Mouse (Mus musculus) neural tube, embryonic 15.5 days (tissue): ENCODE measurements at regions not wholly inside any gene's neighbourhood (a gene's known extent, or its start where the extent isn't known, plus 50 kb on each side); places are given as distances from the start of the nearest gene placed in this dataset.

Experiments used
- ATAC-seq: fragments of 200-750 bp; cut with Nextera tagmentation; 2 replicates; pipeline ENCODE4 v1.8.0; 2017; ENCODE audit warnings: mild to moderate bottlenecking, moderate TSS enrichment, moderate library complexity; ENCODE audit not compliant: low FRiP score
- H3K27ac ChIP-seq: fragments of 300-500 bp; sonication (generic); replicated peaks from 2 replicates; pipeline ENCODE4 v1.5.1; 2015; ENCODE audit warnings: mild to moderate bottlenecking, inconsistent platforms
- H3K27me3 ChIP-seq: fragments of 300-500 bp; sonication (generic); replicated peaks from 2 replicates; pipeline ENCODE4 v1.6.1; 2015; ENCODE audit warnings: inconsistent platforms
- H3K36me3 ChIP-seq: fragments of 300-500 bp; sonication (generic); 2 replicates; pipeline ENCODE4 v1.6.1; 2015; ENCODE audit warnings: inconsistent platforms
- H3K4me1 ChIP-seq: fragments of 300-500 bp; sonication (generic); 2 replicates; pipeline ENCODE4 v1.6.1; 2015; ENCODE audit warnings: inconsistent platforms
- H3K4me2 ChIP-seq: fragments of 300-500 bp; sonication (generic); 2 replicates; pipeline ENCODE4 v1.6.1; 2015; ENCODE audit warnings: inconsistent platforms, mild to moderate bottlenecking, moderate library complexity
- H3K4me3 ChIP-seq: fragments of 300-500 bp; sonication (generic); replicated peaks from 2 replicates; pipeline ENCODE4 v1.5.1; 2015; ENCODE audit warnings: mild to moderate bottlenecking, inconsistent platforms
- H3K9ac ChIP-seq: fragments of 300-500 bp; sonication (generic); replicated peaks from 2 replicates; pipeline ENCODE4 v1.6.1; 2015; ENCODE audit warnings: mild to moderate bottlenecking, inconsistent platforms
- H3K9me3 ChIP-seq: fragments of 300-500 bp; sonication (generic); replicated peaks from 2 replicates; pipeline ENCODE4 v1.6.1; 2016; ENCODE audit warnings: inconsistent platforms
- WGBS: fragments of 180-500 bp; shearing (Covaris S2); methylation state at CpG from one replicate; pipeline ENCODE4 v1.1.7; 2015; ENCODE audit warnings: mixed read lengths; 5-methylcytosine and 5-hydroxymethylcytosine counted together

DNA sequence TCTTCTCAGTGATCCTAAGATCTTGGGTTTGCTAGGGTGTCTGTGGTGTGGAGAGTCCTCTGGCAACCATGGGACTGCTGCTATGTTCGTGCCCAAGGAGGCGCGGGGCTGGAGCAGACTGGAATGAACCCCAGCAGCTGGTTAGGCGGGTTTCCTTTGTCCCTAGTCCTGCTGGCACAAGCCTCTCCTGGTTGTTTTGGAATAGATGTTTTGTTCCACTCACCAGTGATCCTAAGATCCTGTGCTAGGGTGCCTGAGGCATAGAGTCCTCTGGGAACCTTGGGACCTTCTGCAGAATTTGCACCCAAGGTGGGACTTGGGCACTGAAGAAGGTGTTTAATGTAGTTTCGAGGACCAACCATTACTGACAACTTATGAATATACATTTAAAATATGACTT, 1205.9 kb upstream of the Gm8797 start:
- Histone ChIP-seq H3K9me3 (no peaks in the 10 kb centered on the region), H3K27ac (no peak overlapping the region), H3K4me1 (no peaks in the 10 kb centered on the region), H3K4me3 (no peak overlapping the region), H3K4me2 (no peak overlapping the region), H3K36me3 (no peaks in the 10 kb centered on the region), H3K9ac (no peak overlapping the region), H3K27me3 (no peaks in the 10 kb centered on the region)
- 75% methylated on average over 5 of the region's 5 CpGs for WGBS
- no peak for ATAC-seq

DNA sequence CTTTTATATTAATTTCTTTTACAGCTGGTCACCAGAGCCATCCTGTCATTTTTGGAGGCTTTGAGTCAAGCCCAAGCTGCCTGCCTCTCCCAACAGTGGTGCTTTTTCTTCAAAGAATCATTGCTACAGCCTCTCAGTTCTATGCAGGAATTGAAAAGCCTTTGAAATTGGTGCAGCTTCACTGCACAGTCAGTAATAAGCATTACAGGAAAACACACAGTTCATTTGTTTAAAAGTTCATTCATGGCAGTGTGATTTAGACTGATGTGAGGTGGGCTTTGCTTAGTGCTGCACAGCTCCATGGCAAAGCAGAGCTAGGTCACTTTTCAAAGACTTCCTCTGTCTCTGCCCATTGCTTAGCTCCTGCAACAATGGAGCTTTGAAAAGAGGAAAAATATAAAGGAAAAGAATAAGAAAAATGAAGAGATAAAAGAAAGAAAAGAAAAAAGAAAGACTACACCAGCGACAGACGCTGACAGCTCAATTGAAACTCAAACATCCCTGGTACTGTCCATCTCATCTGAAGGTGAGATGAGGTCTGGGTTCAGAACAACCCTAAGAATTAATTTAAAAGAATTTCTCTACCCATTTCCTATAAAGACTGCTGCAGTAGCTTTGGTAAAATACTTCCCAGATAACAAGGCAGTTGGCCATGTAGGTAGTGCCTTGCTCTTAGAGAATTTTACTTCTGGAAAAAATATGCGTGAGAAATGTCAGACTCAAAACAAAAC, 1204.3 kb upstream of the Gm8797 start:
- WGBS: 29% methylated on average over 3 of the region's 3 CpGs
- no peak overlapping the region for H3K4me2 ChIP-seq

GRCm38 (mm10) chr3:4560664-4561063, 1189.9 kb upstream of the Gm8797 start:
- H3K4me2 ChIP-seq: no peak overlapping the region
- no peaks in the 10 kb centered on the region for H3K4me1 ChIP-seq
- H3K4me3 ChIP-seq: no peak overlapping the region
- no peak overlapping the region for H3K9ac ChIP-seq
- 79% methylated on average over 1 of the region's 1 CpGs for WGBS
- no peaks in the 10 kb centered on the region for H3K36me3 ChIP-seq
- no peaks in the 10 kb centered on the region for H3K27me3 ChIP-seq
- H3K9me3 ChIP-seq: no peaks in the 10 kb centered on the region
- no peak overlapping the region for H3K27ac ChIP-seq
- ATAC-seq: no peak

More for the DNA sequence above, 1204.3 kb upstream of the Gm8797 start:
- H3K27ac ChIP-seq: no peak overlapping the region
- no peaks in the 10 kb centered on the region for H3K27me3 ChIP-seq
- no peaks in the 10 kb centered on the region for H3K4me1 ChIP-seq
- ATAC-seq: peak; percentile 81
- no peaks in the 10 kb centered on the region for H3K9me3 ChIP-seq
- H3K36me3 ChIP-seq: no peaks in the 10 kb centered on the region
- H3K4me3 ChIP-seq: no peak overlapping the region
- no peak overlapping the region for H3K9ac ChIP-seq

DNA sequence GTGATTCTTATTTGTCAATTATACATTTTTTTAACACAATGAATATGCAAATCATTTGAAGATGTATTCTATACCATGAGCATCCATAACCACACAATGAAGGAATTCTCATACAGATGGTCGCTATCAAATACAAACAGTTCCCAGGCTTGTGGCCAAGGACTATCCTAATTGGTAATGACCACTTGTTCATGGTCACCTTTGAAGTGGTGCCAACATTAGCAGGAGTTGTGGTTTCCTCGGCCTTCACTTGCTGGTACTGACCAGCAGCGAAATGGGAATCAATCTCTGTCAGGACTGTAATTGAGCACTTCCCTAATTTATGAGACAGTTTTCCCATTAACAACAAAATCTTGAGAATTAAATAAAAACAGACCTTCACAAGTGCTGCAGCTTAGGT, 1168.1 kb upstream of the Gm8797 start:
- Histone ChIP-seq H3K4me3 (no peak overlapping the region), H3K9ac (no peak overlapping the region), H3K27me3 (no peaks in the 10 kb centered on the region), H3K4me2 (no peak overlapping the region), H3K36me3 (no peaks in the 10 kb centered on the region), H3K4me1 (no peaks in the 10 kb centered on the region), H3K27ac (no peak overlapping the region), H3K9me3 (no peaks in the 10 kb centered on the region)
- 71% methylated on average over 3 of the region's 3 CpGs for WGBS
- ATAC-seq: no peak

DNA sequence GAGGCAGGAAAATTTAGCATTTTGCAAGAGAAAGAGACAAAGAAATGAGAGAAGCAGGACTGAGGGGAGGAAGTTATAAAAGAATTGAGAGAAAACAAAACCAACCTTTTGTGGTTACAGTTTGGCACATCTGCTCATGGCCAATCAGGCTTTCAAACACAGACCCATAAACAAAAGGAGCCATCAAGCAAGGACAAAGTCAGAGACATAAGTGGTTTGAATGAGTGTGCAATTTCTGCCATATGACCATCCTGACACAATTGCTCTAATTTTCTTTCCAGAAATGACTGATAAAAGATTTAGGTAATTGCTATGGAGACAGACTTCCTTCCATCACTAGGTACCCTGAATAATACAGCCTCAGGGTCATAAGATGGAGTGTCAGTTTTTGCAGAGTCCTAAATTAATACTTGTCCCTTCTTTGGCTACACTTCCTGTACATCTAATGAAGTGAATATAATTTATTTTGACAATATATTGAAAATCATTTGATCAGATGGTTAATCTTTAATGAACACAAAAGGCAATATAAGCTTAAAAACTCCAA, 1156.6 kb upstream of the Gm8797 start:
- ATAC-seq: no peak
- H3K4me1 ChIP-seq: no peaks in the 10 kb centered on the region
- H3K4me2 ChIP-seq: no peak overlapping the region
- H3K9ac ChIP-seq: no peak overlapping the region
- no peaks in the 10 kb centered on the region for H3K27me3 ChIP-seq
- no peaks in the 10 kb centered on the region for H3K36me3 ChIP-seq
- H3K4me3 ChIP-seq: no peak overlapping the region
- H3K9me3 ChIP-seq: no peaks in the 10 kb centered on the region
- H3K27ac ChIP-seq: no peak overlapping the region

GRCm38 (mm10) chr3:4594541-4594940, 1156.1 kb upstream of the Gm8797 start:
- 89% methylated on average over 4 of the region's 4 CpGs for WGBS
- H3K4me2 ChIP-seq: no peak overlapping the region
- no peak overlapping the region for H3K9ac ChIP-seq
- no peaks in the 10 kb centered on the region for H3K27me3 ChIP-seq
- no peak for ATAC-seq
- no peaks in the 10 kb centered on the region for H3K9me3 ChIP-seq
- H3K4me1 ChIP-seq: no peaks in the 10 kb centered on the region
- no peak overlapping the region for H3K27ac ChIP-seq
- no peak overlapping the region for H3K4me3 ChIP-seq
- no peaks in the 10 kb centered on the region for H3K36me3 ChIP-seq
